7 mouse cellular contexts compared by ENCODE assay signal in genomic region chr9:83145591-83146445, GRCm38 (mm10). TPM values are rescaled to one million over a fixed set of nuclear protein-coding genes. Genes with fewer than 3 reads are reported as not detected.
DNase-seq lines count a peak whose midpoint lies in the region; ATAC-seq lines count a peak whose summit lies in the region.

No protein-coding gene starts in this region.

- peaks cover 5% of the 10 kb centered on the region for H3K4me1 ChIP-seq in intestine, embryonic 15.5 days (replicated peaks)

- intact Hi-C loops in gastrocnemius, postnatal 36 days (cut with DNase I), result no loop called here
- intact Hi-C loops in left cerebral cortex, postnatal 14 days (cut with DNase I), result loop anchor here (1.0 to 10.0 kb wide), 2 partner anchors 171 to 179 kb away; partner anchors contain the start of gene Phip

- DNase-seq in adrenal gland, adult 18-20 months (ENCODE audit: low spot score in 2 of 2), result peak; percentile 64 to 65
- DNase-seq in embryo, embryonic 10.5 days (ENCODE audit: low spot score), result peak; percentile 68
- peak; percentile 26 to 43 for DNase-seq in gastrocnemius, postnatal 36 days
- peak; percentile 75 to 77 for DNase-seq in left cerebral cortex, postnatal 14 days (ENCODE audit: low spot score in 2 of 2)
- DNase-seq in right cerebral cortex, postnatal 36 days (ENCODE audit: low spot score in 2 of 2), result peak; percentile 72 to 80

- H3K4me3 ChIP-seq in intestine, embryonic 15.5 days (replicated peaks), result peak overlapping the region; percentile 57

- peak; percentile 77 for ATAC-seq in intestine, embryonic 15.5 days
- peak; percentile 66 for ATAC-seq in megakaryocyte progenitor cell, adult 5-6 weeks (replicated peaks; ENCODE audit: poor library complexity)

- peak overlapping the region; percentile 54 for H3K9ac ChIP-seq in intestine, embryonic 15.5 days

- 0 out of 2 replicates have a peak overlapping the region, but pooled peaks have one; percentile 22 for H3K27ac ChIP-seq in intestine, embryonic 15.5 days

- H3K36me3 ChIP-seq in intestine, embryonic 15.5 days, result no peaks in the 10 kb centered on the region

- peak overlapping the region; percentile 99 for H3K4me2 ChIP-seq in intestine, embryonic 15.5 days (replicated peaks)

- 4% methylated on average over 53 of the region's 53 CpGs for WGBS in intestine, embryonic 15.5 days

- no peaks in the 10 kb centered on the region for H3K27me3 ChIP-seq in intestine, embryonic 15.5 days (replicated peaks)

- no peaks in the 10 kb centered on the region for H3K9me3 ChIP-seq in intestine, embryonic 15.5 days

RNA-seq across cellular contexts. Expression of gene Hmgn3, which starts 0.7 kb away (rescaled TPM):
- total RNA-seq in adrenal gland, adult 18-20 months (2021), result 100 to 1,000 TPM in 1 of 2 experiments, 10 to 100 TPM in 1; 96.5 to 145 TPM
- total RNA-seq in gastrocnemius, postnatal 36 days (2021), result 1 to 10 TPM; 5.8 to 6.2 TPM
- 59.2 and 70.9 TPM in 2 replicates for polyA plus RNA-seq in intestine, embryonic 15.5 days (2015; fragmentation: Nextera tagmentation; extraction: Ambion mirVana)
- 10 to 100 TPM; 97.0 to 97.7 TPM for total RNA-seq in left cerebral cortex, postnatal 14 days (2021)
- total RNA-seq in megakaryocyte progenitor cell, adult 5-6 weeks (2015), result 16.6 and 19.7 TPM in 2 replicates
- 18.3 and 18.7 TPM in 2 replicates for total RNA-seq in megakaryocyte progenitor cell, adult 5-6 weeks (2017)

Comparison
In these comparisons a context has a peak if more than half of its experiments do, and no peak if none do; other contexts are left out.
1. Peak in every context shown above with its lines: DNase-seq, ATAC-seq, H3K4me3 ChIP-seq and H3K27ac ChIP-seq.
2. RNA of gene Hmgn3, which starts 0.7 kb away (total RNA-seq): 96.5 to 145 TPM in adrenal gland, adult 18-20 months and 97.0 to 97.7 TPM in left cerebral cortex, postnatal 14 days; 16.6 to 19.7 TPM in megakaryocyte progenitor cell, adult 5-6 weeks and 5.8 to 6.2 TPM in gastrocnemius, postnatal 36 days; every median in the first group is over 4 times any median in the second.